Mouse (Mus musculus) heart, adult 9 months (tissue): ENCODE measurements around the gene Adamts7.

Experiments
- DNase-seq, 2 experiments: peaks; one replicate each; pipeline ENCODE4 v3.0.0; 2022; ENCODE audit warnings: low spot score in 2 of 2

Gene Adamts7

DNA sequence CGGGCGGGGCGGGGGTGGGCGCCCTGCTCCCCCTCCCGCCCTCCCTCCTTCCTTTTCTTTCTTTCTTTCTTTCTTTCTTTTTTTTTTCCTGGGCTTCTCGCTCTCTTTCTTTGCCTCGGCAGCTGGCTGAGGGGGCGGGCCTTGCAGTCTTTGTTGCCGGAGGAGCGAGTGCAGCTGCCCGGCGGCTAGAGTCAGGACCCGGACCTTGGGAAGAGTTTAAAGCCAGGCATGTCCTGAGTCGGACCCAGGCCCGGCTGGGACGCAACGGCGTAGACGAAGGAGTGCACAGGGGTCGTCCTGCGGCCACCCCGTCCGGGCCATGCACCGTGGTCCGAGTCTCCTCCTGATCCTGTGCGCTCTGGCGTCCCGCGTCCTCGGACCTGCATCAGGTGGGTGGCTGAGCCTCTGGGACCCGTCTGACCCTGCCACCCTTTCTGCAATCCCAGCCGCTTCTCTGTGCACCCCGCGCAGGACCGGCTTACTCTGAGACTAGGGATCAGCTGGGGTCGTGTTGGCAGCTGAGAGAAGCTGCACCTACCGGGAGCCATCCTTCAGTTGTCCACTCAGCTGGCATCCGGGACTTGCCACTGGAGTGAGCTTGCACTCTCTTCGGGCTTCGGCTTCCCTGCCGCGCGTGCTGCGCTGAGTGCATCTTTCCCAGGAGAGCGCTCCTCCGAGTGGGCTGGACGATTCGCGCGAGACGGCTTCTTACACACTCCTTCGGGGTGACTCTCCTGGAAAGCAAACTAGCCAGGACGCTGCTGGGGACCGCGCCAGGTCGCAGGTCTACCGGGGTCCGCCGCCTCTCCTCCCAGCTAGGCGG, at the start of gene Adamts7:
Gene Adamts7 (plus strand): TSS at position 144 of the 823 bp plus-strand sequence.
- DNase-seq = peak in 1 of 2 experiments; percentile 34

DNA sequence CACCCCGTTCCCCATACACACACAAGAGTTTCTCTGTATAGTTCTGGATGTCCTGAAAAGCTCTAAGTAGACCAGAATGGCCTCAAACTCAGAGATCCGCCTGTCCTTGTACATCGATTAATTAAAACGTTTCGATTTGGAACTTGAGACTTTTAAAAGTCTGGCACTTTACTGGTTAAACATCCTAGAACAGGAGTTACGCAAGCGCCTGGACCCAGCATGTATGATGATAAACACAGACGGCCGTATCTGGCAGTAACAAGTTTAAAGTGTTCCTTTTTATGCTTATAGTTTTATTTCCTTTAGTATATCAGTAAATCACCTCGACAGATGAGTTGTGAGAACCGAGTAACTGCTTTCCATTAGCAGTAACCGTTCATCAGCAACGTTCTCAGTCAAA, 49.7 kb upstream of the Adamts7 start:
- DNase-seq = no peak

DNA sequence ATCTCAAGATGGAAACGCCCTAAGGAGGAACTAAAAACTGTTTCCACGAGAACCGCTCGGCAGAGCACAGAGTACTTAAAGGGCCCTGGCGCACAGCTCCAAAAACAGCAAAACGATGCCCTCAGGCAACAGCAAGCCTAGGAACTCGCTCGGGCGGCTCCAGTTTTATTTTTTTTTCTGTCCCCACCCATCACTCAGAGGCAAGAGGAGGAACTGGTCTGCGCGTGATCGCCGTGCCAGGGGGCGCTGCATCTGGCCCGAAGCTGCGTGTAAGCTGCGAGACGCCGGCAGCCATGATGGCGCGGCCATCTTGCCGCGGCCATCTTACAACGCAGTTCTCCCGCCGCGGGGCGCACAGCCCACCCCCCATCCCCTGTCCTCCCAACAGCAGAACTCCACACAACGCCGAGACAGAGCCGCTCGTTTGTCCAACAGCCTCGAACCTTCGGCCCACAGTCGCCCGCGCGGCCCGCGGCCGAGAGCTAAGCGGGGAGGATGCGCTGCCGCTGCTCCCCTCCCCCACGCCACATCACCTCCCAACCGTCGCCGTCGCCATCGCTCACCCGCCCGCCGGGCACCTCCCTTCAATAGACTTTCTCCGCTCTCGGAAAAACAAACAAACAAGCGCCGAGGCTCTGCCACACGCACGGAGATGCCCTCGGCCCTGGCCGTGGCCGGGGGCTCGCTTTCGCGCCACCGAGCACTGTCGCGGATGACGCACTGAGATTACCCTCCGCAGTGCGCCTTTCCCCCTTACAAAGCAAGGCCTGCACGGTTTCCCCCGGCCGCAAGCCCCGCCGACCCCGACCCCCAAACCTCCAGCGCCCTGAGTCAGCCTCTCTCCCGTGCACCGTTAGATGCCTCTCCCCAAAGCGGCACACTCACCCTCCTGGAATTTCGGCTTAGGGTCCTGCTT, 49.0 kb upstream of the Adamts7 start:
- peak; percentile 89 to 93 for DNase-seq

DNA sequence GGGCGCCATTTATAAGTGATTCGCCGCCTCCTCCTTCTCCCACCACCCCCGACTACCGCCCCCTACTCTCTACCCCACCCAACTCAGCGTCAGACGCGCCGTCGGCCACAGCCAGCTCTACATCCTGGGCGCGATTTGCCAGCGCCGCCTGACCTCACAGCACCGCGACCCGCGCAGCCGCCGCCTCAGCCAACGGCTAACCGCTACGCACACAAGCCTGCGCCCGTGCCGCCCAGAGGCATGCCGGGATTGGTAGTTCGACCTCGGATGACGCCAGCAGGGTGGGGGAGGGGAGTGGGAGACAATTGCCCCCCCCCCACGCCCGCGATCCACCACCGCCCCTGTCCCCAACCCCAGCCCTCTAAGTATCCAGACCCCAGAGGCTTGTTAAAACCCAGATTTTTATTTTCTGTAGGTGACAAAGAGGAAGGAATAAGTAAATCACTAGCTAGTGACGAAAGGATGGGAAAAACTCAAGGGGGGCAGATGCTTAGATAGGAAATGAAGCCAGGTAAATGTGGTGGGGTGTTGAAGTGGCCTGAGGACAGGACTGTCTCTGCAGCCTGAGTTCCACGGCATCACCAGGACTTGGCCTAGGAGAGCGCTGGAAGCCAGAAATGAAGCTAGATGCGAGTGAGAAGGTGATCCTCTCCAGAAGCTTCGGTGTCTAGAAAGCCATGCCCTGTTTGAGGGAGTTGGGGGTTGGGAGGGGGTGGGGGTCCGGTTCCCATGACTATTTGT, 48.1 kb upstream of the Adamts7 start, which contains the start of gene Morf4l1:
Gene Morf4l1 (minus strand): TSS at position 208 of the 741 bp plus-strand sequence.
- DNase-seq = peak; percentile 97 to 98

DNA sequence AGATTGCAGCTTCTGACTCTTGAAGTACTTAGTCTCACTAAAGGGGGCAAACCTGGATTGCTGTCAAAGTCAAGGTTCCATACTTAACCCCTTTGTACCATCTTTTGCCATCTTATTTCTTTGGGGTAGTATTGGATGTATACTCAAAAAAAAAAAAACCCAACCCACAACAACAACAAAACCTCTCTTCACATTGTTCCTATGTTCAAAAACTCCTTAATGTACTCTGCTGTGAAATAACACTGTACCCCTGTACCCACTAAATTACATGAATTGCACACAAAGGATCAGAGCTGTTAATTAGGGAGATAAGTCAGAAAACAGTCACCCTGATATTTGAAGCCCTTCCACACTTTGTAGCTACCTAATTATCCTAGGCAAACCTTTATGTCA, 47.6 kb upstream of the Adamts7 start:
- DNase-seq = no peak

DNA sequence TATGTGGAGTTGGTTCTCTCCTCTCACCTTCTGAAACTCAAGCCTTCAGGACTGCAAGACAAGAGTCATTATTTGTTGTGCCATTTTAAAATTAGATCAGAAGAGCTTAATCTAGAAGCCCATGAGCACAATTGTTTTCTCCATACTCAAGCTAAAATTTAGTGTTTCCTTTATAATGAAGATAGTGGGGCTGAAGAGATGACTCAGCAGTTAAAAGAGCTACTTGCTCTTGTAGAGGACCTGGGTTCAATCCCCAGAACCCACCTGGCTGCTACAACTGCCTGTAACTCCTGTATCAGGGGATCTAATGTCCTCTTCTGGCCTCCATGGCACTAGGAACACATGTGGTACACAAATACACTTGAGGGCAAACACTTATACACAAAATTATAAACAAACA, 45.6 kb upstream of the Adamts7 start:
- no peak for DNase-seq

DNA sequence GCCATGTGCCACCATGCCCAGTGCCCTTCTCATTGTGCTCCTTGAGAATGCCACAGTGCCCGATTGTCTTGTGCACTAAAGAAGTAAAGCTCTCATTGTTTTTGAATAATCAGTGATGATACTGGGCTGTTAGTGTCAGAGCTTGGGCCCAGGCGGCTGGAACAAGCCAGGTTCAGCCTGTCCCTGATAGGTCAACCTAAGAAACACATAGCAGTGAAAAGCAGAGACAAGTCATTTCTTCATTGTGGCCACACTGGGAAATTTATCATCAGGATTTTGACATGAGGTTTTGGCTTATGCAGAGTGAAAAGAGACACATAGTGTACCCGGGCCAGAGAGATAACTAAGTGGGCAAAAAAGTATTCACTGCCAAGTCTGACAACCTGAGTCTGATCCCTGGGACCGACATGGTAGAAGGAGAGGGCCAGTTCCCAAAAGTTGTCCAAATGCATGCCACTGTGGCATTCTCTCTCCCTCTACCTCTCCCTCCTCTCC, 40.6 kb upstream of the Adamts7 start:
- DNase-seq = peak; percentile 28 to 43

DNA sequence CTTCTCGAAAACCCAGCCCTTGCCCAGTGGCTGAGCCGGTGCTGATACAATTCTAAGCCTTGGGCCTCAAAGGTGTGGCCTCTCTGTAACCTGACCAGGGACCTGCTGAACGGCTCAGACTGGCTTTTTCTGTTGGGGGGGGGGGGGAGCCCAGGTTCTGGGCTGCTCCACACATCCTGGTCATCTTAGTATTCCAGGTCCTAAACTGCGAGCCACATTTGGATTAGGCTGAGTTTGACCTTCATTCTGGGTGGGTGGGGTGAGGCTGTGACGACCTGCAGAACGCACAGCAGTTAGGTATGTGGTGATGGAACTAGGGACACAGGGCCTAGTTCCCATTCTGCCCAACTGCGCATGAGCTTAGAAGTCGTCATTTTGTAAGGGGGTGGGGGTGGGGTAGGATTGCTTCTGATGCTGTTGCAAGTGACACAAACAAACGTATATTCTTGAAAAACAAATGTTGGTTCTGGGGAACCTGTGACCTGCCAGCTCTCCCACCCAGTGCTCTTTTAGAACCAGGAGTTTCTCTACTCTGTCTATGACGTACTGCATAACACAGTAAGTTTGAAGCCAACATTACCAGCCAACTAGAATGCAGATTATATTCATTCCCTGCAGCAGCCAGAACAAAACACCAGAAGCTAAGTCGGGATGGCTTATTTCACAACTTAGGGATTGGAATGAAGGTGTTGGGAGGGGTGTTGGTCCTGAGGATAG, 38.6 kb upstream of the Adamts7 start:
- no peak for DNase-seq

DNA sequence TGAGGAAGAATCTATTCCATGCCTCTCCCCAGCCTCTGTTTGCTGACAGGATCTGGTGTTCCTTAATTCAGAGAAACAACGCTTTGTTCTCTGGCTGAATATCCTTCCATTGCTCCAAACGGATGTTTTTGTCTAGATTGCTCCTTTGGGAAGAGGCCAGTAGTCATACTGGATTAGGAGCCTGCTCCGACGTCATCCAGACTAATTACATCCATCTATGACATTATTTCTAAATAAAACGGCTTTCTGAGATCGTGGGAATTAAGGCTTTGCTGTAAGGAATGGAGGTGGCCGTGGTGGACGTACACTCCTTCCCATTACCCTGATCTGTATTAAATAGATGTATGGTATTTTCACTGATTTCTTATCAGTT, 38.0 kb upstream of the Adamts7 start:
- DNase-seq = peak; percentile 57 to 64

DNA sequence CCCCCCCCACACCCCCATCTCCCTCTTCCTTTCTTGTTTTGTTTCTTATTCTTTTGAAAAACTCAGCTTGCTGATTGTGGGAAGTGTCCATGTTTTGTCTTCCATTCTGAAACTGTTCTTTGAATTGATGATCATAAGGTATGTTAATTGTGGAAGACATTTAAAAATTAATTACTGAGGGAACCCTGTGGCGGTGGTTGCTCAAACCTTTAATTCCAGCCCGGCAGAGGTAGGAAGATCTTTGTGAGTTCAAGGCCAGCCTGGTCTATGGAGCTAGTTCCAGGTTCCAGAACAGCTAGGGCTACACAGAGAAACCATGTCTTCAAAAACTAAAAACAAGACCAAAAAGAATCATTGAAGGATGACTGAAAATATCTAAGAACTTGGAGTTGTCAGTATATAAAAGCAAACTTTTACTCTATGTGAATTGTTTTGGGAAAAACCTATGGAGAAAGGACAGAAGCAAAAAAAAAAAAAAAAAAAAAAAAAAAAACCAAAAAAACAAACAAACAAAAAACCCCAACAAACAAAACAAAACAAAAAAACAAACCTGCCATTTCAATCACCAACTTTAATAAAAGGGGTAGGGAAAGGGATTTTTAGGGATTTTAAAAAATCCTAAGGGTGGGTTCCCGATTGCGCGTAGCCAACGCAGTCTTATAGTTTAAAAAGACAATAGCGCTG, 37.3 kb upstream of the Adamts7 start:
- DNase-seq = no peak

DNA sequence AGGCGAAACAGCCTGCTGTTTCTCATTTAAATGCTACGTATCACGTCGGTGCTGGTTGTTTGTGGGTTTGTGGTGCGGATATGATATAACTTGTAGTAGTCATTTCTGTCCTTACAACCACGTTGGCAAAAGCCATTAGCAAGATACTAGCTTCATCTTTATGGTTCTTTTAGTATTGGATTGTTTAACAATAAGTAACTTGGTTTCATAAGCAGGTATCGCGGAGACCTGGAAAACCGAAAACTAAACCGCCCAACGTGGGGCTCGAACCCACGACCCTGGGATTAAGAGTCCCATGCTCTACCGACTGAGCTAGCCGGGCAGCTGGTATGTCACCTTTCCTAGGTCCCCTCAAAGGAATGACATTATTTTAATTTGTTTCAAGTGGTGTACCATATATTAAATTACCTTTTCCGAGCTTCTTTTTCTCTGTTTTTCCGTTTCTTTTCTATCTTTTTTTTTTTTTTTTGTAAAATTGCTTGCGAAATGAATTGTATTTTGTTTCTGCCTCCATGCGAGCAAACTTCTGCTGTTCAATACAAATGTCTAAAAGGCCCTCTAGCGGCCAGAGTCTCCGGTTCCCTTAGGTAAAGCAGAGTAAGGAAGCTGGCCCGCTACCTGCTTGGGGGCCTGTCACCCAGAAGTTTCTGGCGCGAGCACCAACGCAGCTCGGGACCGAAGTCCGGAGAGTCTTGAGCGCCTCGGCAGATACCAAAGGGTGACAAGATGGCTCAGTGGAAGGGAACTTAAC, 36.4 kb upstream of the Adamts7 start:
- peak; percentile 65 to 86 for DNase-seq

DNA sequence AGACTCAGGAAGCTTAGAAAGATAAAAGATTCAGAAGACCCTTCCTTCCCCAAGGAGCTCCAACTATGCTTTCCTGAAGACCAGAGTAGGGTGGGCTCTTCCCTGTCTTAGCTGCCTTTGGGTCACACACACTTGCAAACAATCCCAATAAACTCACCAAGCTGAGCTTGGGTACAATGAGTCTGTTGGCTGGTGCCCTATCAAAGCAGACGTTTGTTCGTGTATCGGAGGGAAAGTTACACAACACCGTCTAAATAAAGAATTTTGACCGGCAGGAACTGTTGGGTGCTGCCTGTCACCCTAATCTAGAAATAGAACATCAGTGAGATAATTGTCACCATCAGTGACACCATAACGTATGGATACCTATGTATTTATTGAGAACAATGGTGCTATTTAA, 35.7 kb upstream of the Adamts7 start:
- no peak for DNase-seq

DNA sequence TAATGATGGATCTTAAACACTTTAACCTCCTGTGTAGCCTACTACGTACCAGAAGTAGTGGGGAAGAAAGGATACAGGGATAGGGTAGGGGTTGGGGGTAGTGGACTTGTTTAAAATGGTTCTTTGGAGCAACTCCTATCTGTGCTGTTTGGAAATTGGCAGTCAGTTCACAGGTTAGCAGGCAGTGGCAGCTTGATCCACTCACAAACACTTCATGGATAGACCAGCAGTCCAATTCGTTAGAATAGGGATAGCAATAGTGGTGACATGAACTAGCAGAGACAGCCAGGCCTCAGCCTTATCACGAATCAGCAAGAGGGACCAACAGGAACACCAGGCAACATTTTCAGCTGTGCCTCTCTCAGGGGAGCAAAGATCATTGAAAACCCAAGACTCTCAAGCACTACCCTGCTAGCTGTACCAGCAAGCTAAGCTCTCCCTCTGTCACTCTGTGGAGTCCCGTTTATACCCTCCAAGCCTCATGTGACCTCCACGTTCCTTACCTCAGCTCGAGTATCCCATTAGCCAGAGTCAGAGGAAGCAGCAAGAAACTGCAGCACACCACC, 34.1 kb upstream of the Adamts7 start:
- DNase-seq = peak; percentile 46 to 74

DNA sequence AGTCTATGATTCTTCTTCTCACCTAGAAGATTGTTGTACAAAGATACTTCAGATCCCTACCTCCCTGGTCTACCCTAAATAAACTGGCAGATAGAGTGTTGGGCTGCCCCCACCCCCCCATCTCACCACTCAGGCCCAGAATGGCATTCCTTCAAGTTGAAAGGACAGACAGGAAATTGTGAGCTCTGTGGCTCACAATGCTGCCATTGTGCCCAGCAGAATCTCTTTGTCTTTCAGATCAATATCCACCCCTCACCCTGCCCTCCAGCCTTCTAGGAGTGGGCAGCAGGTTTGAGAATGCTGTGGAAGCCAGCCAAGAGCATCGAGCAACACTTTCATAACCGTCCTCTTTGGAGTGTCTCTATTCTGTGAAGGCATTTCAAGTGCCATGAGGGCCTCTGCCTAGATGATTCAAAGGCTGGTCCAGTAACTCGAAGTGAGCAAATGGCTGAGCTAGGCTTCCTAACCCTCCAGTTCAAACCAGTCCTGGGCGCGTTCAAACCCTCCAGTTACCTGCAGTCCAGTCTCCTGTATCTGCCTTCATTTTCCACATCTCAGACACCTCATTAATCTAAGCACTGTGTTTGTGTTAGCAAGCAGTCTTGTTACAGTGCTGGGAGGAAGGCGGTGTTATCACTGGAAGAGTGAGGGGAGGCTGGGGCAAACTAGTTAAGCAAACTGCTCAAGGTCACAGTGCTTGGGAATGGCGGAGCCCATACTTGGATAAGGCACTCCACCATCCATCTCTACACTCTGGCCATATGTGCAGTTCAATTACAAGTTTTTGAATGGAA, 29.1 kb upstream of the Adamts7 start:
- no peak for DNase-seq

DNA sequence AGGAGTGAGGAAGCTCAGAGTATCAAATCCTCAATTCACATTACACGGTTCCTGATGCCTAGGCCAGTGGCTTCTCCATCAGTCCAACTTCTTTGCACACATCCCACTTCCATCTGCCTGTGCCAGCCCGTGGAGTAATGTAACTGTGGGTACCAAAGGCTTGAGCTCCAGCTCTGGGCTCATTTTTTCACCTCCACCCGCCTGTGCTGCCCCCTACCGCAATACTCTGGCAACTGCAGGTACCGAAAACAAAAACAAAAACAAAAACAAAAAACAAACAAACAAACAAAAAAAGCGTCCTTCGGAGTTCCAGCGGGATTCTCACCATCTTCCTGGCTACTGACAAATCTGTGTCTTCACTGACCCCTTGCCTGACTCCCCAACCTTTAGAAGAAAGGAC, 27.4 kb upstream of the Adamts7 start:
- no peak for DNase-seq

DNA sequence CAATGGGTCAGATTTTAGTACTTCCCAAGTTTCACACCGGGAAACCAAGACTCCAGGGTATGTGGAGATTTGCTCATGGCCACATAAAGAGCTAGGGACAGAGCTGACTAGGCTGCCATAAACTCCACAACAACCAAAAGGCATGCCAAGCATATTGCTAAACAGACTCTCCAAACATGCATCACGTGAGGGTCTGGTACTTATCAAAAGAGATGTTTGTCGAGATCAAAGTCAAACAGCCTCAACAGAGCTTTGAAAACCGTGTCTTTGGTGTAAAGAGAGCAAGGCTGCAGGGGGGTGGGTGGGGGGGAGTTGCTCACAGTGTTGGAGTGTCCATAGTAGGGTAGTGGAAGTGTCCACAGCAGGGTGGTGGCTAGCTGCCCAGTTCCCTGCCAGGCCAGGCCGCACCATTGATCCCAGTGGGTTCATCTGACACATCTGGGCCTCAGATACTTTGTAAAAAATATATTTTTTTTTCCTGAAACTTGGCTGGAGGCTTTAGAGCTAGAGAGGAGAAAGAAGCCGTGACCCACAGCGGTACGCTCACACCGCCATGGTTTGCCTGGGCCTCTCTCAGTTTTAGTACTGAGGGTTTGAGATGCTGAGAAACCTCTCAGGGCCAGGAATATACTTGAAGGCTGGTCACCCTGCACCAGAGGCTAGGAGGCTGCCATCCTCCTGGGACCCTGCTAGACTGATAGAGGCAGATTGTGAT, 26.7 kb upstream of the Adamts7 start:
- no peak for DNase-seq

DNA sequence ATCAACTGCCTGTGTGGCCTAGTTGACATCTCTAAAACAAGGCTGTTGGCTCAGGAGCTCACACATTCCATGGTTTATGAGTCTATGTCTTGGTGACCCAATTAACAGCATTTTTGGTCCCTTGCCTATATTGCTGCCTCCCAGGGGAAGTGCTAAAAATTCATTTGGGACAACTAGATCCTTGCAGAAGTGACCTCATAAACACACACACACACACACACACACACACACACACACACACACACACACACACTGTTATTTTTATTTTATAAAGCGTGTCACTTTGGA, 26.2 kb upstream of the Adamts7 start:
- peak; percentile 26 to 54 for DNase-seq

DNA sequence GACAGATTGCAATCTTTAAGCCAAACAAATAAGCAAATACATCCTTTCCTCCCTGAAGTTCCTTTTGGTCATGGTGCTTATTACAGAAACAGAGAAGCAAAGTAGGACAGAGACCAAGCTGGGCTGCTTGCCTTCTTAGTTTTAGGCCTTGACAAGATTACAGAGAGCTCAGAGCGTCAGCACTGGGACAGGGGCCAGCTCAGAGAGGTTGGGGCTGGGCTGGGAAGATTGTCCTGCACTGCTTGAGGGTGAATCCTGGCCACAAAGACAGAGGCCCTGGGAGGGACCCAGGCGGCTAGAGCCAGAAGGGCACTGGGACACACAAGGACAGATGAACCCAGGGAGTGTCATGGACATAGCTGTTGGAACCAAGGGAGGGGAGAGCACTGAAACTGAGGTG, 17.1 kb upstream of the Adamts7 start:
- DNase-seq = peak; percentile 45 to 59
